Mouse (Mus musculus): ENCODE measurements around the gene Serpinb6b. TPM values are rescaled to one million over a fixed set of nuclear protein-coding genes. Genes with fewer than 3 reads are reported as not detected.
"Not testable (repeated sequence)": the region's sequence is repeated elsewhere in the genome, so short reads cannot be mapped to it uniquely, and the experiment has no call there.

The Serpinb6b gene
- 0.41 and 0.66 TPM in 2 replicates for polyA plus RNA-seq (2016; fragmentation: Nextera tagmentation; extraction: Ambion mirVana)

DNA sequence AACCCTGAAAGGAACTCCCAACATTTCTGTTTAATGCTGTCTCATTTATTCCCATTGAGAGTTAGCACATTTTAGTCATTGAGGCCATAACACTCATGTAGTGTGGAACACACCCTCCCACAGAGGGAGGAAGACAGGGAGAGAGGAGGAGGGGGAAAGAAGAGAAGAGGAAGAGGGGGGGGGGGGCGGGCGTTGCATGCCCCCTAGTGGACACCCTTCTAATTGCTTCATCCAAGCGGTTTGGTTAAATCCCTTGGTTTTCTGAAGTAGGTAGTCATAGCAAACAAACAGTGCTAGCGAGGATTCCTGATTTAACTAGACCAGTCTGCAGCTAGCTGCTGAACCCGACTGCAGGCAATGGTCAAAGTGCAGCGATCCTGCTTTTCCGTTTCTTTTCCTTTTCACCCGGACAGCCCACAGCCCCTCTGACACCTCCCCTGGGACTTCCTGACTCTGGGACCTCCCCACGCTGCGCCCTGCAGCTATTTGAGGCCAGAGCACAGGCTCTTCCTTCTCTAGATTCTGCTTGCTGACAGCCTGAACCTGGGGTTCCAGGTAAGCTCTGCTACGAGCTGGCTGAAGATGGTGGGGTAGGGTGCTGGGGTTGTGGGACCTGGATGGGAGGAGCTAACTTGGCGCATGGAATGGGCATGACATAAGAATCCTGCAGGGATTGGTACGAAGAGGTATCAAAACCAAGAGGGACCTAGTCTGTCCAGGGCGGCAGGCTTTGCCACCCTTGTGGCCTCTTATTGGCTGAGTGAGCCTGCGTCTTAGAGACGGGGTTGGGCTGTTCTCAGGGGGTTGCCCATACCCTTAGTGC is at the start of gene Serpinb6b:
TSS of gene Serpinb6b (plus strand) at position 221 of the 823 bp plus-strand sequence.
- 0 out of 2 replicates have a peak within 1 kb of the TSS, but pooled peaks have one; percentile 24 for H3K9ac ChIP-seq (replicated peaks)
- no peaks in the 10 kb centered on the region for H3K9me3 ChIP-seq
- peak within 1 kb of the TSS; percentile 38 for H3K4me2 ChIP-seq (replicated peaks)
- peaks cover 4% of the 10 kb centered on the region; the same call in 1 of the 2 replicates for H3K4me1 ChIP-seq
- no peaks in the 10 kb centered on the region for H3K36me3 ChIP-seq
- 54% methylated on average over 14 of the region's 16 CpGs for WGBS
- H3K4me3 ChIP-seq: no peak within 1 kb of the TSS
- no peaks in the 10 kb centered on the region for H3K27me3 ChIP-seq
- no peak within 1 kb of the TSS for H3K27ac ChIP-seq (replicated peaks)
- ATAC-seq (ENCODE audit: low FRiP score, low read depth): 0 out of 2 replicates have a peak, but pooled peaks have one; percentile 38

DNA sequence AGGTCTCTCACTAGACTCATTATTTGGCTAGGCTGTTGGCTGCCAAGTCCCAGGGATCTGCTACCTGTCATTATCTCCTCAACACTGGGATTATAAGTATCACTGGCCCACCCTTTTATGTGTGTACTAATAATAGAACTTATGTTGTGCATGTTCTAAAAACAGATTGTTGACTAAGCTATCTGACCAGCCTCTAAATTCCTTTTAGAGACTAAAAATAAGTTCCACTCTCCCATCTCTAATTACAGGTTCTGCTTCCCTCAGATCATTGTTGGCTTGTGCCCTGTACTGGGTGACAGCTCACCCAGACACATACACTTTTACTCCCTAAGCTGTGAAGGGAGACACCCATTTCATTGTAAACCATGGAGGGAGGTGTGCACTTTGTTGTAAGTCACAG is 42.4 kb upstream of the Serpinb6b start:
- Histone ChIP-seq H3K9me3 (no peaks in the 10 kb centered on the region), H3K27me3 (no peaks in the 10 kb centered on the region), H3K4me1 (no peaks in the 10 kb centered on the region), H3K27ac (replicated peaks) (no peak overlapping the region), H3K4me2 (replicated peaks) (no peak overlapping the region), H3K36me3 (no peaks in the 10 kb centered on the region), H3K4me3 (no peak overlapping the region), H3K9ac (replicated peaks) (no peak overlapping the region)
- no peak for ATAC-seq (ENCODE audit: low FRiP score, low read depth)

DNA sequence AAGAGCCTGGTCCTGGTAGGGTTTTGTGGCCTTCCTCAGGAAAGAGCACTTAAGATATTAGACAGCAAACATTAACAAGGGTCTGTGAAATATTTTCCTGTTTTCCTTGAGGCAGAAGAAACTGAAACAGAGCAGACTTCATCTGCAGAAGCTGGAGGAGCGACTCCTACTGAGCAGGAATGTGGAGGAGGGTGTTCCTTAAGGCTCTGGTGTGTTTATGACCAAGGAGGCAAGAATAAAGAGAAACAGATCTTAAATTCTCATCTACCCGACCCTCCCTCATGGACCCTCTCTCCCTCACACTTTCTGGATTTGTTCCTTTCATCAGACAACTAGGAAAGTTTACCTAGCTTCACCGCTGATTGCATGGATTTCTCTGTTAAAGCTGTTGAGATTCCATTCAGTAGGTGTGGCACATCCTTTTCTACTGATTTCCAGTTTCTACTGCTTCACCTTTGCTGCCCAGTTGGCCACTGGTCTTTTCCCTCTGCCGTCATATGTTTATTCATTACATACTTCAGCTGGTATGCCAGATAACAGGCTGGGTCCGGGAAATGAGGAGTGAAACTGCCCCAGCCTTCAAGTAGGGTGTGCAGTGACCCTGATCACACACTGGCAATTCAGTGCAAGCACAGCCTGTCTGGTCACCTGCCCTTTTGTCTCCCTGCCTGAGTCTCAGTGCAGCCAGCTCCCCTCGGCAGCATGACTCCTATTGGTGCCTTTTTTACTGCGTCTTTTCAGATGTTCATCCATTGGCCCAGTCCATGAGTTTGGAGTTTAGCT is 40.2 kb upstream of the Serpinb6b start:
- no peak for ATAC-seq (ENCODE audit: low FRiP score, low read depth)
- 64% methylated on average over 7 of the region's 7 CpGs for WGBS
- H3K9ac ChIP-seq (replicated peaks): no peak overlapping the region
- H3K27me3 ChIP-seq: no peaks in the 10 kb centered on the region
- H3K27ac ChIP-seq (replicated peaks): no peak overlapping the region
- no peaks in the 10 kb centered on the region for H3K36me3 ChIP-seq
- no peak overlapping the region for H3K4me2 ChIP-seq (replicated peaks)
- no peak overlapping the region for H3K4me3 ChIP-seq
- H3K9me3 ChIP-seq: no peaks in the 10 kb centered on the region
- H3K4me1 ChIP-seq: no peaks in the 10 kb centered on the region

DNA sequence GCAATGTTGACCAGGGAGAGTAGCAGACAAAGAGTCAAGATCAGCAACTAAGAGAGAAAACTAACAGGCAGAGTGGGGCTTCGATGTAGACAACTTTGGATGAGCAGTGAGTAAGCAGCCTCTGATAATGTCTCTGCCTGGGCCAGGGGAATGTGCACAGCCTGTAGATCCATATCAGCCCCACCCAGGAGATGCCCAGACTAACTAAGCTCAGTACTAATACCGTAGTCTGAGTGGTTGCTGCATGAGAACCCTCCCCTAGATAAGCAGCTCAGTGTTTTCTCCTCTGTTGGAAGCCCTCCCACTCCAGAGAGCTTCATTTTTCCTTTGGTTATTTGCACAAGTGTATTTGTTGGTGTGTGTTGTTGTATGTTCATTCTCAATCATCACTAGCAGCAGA is 38.3 kb upstream of the Serpinb6b start:
- Histone ChIP-seq H3K4me2 (replicated peaks) (no peak overlapping the region), H3K9me3 (no peaks in the 10 kb centered on the region), H3K4me1 (no peaks in the 10 kb centered on the region), H3K4me3 (no peak overlapping the region), H3K9ac (replicated peaks) (no peak overlapping the region), H3K27me3 (no peaks in the 10 kb centered on the region), H3K27ac (replicated peaks) (no peak overlapping the region), H3K36me3 (no peaks in the 10 kb centered on the region)
- 87% methylated on average over 2 of the region's 2 CpGs for WGBS
- ATAC-seq (ENCODE audit: low FRiP score, low read depth): no peak

DNA sequence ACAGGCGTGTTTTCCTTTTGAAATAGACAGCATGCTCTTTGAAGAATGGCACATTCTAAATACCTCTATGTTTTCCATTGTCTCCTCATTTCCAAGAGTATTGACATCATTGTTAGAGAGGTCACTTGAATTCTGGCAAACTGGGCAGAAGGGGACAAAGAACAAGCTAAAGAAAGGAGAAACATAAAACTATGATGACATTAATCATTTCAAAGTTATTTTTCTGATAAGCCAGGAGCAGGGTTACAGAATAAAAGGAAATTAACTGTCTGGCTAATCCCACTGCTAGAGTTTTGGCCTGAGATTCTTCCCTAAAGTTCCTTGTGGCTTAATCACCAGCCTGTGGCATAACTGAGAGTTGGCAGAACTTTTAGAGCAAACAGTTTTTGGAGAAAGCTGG is 37.8 kb upstream of the Serpinb6b start:
- 45% methylated on average over 1 of the region's 1 CpGs for WGBS
- Histone ChIP-seq H3K9ac (replicated peaks) (no peak overlapping the region), H3K27me3 (no peaks in the 10 kb centered on the region), H3K4me2 (replicated peaks) (no peak overlapping the region), H3K9me3 (no peaks in the 10 kb centered on the region), H3K36me3 (no peaks in the 10 kb centered on the region), H3K4me3 (no peak overlapping the region), H3K27ac (replicated peaks) (no peak overlapping the region), H3K4me1 (no peaks in the 10 kb centered on the region)
- no peak for ATAC-seq (ENCODE audit: low FRiP score, low read depth)

DNA sequence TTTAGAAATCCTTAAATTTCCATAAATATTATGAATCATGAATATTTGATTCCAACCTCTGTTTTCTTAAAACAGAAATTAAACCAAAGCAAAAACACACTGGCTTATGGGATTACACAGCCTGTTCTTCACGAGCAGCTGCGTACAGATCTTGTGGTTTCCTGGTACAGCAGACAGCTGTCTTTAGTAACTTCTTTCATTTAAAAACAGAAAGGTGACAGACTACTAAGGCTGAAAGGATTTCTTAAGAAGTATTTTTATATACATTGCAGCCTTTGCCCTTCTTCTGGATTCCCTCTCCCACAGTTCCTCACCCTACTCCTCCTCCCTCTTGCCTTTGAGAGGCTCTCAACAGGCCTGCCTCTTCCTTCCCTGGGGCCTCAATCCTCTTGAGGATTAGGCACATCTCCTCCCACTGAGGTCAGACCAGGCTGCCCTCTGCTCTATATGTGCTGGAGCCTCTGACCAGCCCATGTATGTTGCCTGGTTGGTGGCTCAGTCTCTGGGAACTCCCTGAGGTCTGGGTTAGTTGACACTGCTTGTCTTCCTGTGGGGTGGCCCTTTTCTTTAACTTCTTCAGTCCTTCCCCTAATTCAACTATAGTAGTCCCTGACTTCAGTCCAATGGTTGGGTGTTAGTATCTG is 35.8 kb upstream of the Serpinb6b start:
- no peak overlapping the region for H3K4me3 ChIP-seq
- no peak for ATAC-seq (ENCODE audit: low FRiP score, low read depth)

DNA sequence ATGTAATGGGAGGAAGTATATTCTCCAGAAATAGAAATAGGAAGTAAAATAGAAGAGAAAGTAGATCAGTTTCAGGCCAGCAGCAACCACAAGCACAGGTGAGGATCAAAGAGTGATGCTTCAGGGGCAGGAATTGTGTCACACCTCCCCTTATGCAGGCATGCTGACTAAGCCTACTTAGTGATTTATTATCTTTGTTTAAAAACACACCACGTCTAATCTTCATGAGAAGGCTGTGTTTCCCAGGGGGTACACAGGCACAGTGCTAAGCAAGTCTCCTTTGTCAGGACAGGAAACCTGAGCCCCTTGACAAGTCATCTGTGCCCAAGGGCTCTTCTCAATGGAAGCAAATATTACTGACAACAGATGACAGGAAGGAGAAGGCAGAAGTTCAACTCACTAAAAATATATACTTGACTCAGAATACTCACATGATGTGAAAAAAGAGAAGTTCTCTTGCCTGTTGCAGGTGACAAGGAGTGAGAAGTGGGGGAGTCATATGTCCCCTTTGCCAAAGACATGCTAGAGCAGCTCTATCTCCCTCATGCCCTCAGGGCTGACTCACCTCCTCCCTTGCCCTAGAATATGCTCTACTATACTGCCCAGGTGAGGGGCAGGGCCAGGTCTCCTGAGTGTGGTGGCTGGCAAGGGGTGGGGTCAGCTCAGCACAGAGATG is 30.2 kb upstream of the Serpinb6b start:
- ATAC-seq (ENCODE audit: low FRiP score, low read depth): no peak

More for the DNA sequence above, 35.8 kb upstream of the Serpinb6b start:
- Histone ChIP-seq H3K4me1 (no peaks in the 10 kb centered on the region), H3K9ac (replicated peaks) (no peak overlapping the region), H3K36me3 (no peaks in the 10 kb centered on the region), H3K27me3 (no peaks in the 10 kb centered on the region), H3K27ac (replicated peaks) (no peak overlapping the region), H3K9me3 (no peaks in the 10 kb centered on the region), H3K4me2 (replicated peaks) (no peak overlapping the region)
- 79% methylated on average over 2 of the region's 2 CpGs for WGBS

DNA sequence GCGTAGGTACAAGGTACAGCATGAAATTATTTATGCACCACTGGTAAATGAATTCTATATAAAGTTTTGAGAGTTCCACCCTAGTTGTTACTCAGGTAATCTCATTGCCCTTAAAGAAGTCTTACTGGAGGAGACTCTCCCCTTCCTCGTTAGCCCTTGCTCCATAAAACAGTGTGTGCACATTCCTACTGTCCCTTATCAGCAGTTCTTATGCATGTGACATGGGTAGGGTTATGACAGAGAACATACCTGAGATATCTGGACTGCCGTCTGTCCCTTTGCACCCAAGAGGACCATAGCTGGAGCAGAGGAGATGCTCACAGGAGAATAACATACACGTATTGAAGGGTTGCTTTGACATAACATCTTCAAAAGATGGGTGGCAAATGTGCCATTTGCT is 26.7 kb upstream of the Serpinb6b start:
- not testable (repeated sequence) for H3K4me2 ChIP-seq (replicated peaks); H3K9me3 ChIP-seq; ATAC-seq (ENCODE audit: low FRiP score, low read depth); H3K9ac ChIP-seq (replicated peaks); H3K36me3 ChIP-seq; H3K27ac ChIP-seq (replicated peaks); H3K27me3 ChIP-seq; H3K4me1 ChIP-seq; H3K4me3 ChIP-seq
- WGBS: 84% methylated on average over 4 of the region's 4 CpGs

More for the DNA sequence above, 30.2 kb upstream of the Serpinb6b start:
- no peak overlapping the region for H3K9ac ChIP-seq (replicated peaks)
- 56% methylated on average over 1 of the region's 1 CpGs for WGBS
- no peaks in the 10 kb centered on the region for H3K27me3 ChIP-seq
- H3K36me3 ChIP-seq: no peaks in the 10 kb centered on the region
- H3K4me2 ChIP-seq (replicated peaks): no peak overlapping the region
- no peak overlapping the region for H3K27ac ChIP-seq (replicated peaks)
- 0 out of 2 replicates have a peak, but pooled peaks cover 2% of the 10 kb centered on the region for H3K9me3 ChIP-seq
- no peaks in the 10 kb centered on the region for H3K4me1 ChIP-seq
- H3K4me3 ChIP-seq: no peak overlapping the region

DNA sequence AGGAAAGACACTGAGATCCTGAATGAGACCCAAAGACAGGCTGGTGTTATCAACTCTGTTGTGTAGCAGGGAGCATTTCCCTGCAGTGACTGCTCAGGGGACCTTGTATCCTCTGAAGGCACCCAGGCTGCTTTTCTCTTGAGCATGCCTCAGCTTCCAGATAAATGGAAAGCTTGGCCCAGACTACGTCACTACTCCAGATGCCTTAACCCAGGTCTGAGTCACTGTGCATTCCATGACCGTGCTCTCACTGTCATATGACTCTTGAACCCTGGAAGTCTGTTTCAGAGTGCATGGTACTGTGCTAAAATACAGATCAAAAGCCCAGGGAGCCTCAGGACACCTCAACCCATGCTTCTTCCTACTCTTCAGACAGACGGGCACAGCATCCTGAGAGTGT is 25.8 kb upstream of the Serpinb6b start:
- not testable (repeated sequence) for H3K9ac ChIP-seq (replicated peaks); H3K4me3 ChIP-seq; ATAC-seq (ENCODE audit: low FRiP score, low read depth); H3K9me3 ChIP-seq; H3K27ac ChIP-seq (replicated peaks); H3K36me3 ChIP-seq; H3K4me2 ChIP-seq (replicated peaks); H3K4me1 ChIP-seq; H3K27me3 ChIP-seq
- 78% methylated on average over 3 of the region's 3 CpGs for WGBS

DNA sequence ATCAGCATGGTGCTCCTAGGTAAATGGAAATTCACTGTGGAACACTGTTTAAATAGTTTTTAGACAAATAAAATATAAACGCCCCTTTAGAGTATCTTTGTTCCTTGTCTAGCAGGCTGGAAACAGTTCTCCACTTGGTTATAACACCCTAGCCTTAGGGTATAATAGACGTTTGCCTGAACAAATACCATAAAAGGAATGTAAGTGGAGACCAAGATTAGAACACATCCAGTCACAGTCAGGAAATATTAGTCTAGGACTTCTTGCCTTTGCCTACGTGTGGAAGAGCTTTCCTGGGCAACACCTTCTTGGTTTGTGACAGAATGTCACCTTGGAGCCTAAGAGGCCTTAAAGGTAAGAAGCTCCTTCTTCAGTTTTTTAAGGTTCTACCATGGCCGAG is 8.5 kb upstream of the Serpinb6b start:
- Histone ChIP-seq H3K9me3 (no peaks in the 10 kb centered on the region), H3K4me2 (replicated peaks) (no peak overlapping the region), H3K36me3 (no peaks in the 10 kb centered on the region), H3K9ac (replicated peaks) (no peak overlapping the region), H3K4me1 (no peaks in the 10 kb centered on the region), H3K27ac (replicated peaks) (no peak overlapping the region), H3K4me3 (no peak overlapping the region), H3K27me3 (no peaks in the 10 kb centered on the region)
- WGBS: 75% methylated on average over 4 of the region's 4 CpGs
- no peak for ATAC-seq (ENCODE audit: low FRiP score, low read depth)

DNA sequence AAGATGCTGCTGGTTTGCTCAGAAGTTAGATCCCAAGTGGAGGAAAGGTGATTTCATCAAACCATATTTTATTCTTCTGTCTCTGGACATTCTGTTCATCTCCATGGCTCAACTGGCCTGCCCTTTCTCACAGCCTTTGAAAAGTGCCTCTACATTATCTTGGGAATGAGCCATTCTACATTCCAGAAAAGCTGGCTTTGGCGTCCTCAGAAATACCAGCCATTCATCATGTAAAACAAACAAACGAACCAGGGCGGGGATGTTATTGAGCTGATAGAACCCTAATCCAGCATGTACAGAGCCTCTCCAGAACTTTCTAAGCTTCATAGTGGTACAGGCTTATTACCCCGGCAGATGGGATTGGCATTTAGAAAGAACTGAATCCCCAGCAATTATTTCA is 7.1 kb upstream of the Serpinb6b start:
- H3K9me3 ChIP-seq: no peaks in the 10 kb centered on the region
- no peak for ATAC-seq (ENCODE audit: low FRiP score, low read depth)
- no peak overlapping the region for H3K4me2 ChIP-seq (replicated peaks)
- no peak overlapping the region for H3K9ac ChIP-seq (replicated peaks)
- H3K27me3 ChIP-seq: no peaks in the 10 kb centered on the region
- H3K36me3 ChIP-seq: no peaks in the 10 kb centered on the region
- H3K27ac ChIP-seq (replicated peaks): no peak overlapping the region
- H3K4me3 ChIP-seq: no peak overlapping the region
- 85% methylated on average over 4 of the region's 4 CpGs for WGBS
- no peaks in the 10 kb centered on the region for H3K4me1 ChIP-seq

Data from midbrain, embryonic 12.5 days (tissue).